Mouse (Mus musculus): ENCODE results near the gene Ascc2.

- TF ChIP-seq CTCF (IDR thresholded peaks at IDR 0.05; ENCODE audit: low read depth) (no peak), EP300 (IDR thresholded peaks at IDR 0.05; ENCODE audit: low read depth) (no peak)
Measured at GRCm38 (mm10) chr11:4638261-4638660, 714 bp downstream of the Ascc2 start.

Measured in liver, embryonic 14.5 days (tissue).